Mouse (Mus musculus) adrenal gland, postnatal 4 days (tissue): ENCODE measurements around the gene Sycp3. TPM values are rescaled to one million over a fixed set of nuclear protein-coding genes. Genes with fewer than 3 reads are reported as not detected.
"Not testable (repeated sequence)": the region's sequence is repeated elsewhere in the genome, so short reads cannot be mapped to it uniquely, and the experiment has no call there.

ENCODE experiments used
- DNase-seq, 2 experiments: peaks; one replicate each; pipeline ENCODE4 v3.0.0; 2021 to 2022; ENCODE audit warnings: low spot score in 2 of 2, mixed read lengths in 2 of 2
- long read RNA-seq, 2 experiments: library from polyadenylated mRNA; stranded (forward); transcript quantifications; one replicate each; pipeline ENCODE4 v2.0.0; 2021
- total RNA-seq, 2 experiments: library from RNA; stranded (reverse); gene quantifications; 2 replicates each; pipeline ENCODE4 v1.2.3; 2021

Sycp3 gene
- under 1 TPM; 0.54 to 0.62 TPM for total RNA-seq
- long read RNA-seq, experiment 1: 0 reads
- long read RNA-seq, experiment 2: 0 reads

GRCm38 (mm10) chr10:88459502-88459992 is at the start of gene Sycp3:
Sycp3 (plus strand) TSS chr10:88459569.
- no peak for DNase-seq

GRCm38 (mm10) chr10:88409751-88410150 is 49.6 kb upstream of the Sycp3 start:
- DNase-seq: no peak

GRCm38 (mm10) chr10:88412290-88412995 is 46.9 kb upstream of the Sycp3 start:
- no peak for DNase-seq

GRCm38 (mm10) chr10:88417686-88418085 is 41.7 kb upstream of the Sycp3 start:
- DNase-seq: no peak

- no peak for DNase-seq
Observed at GRCm38 (mm10) chr10:88420141-88420541, 39.2 kb upstream of the Sycp3 start.

GRCm38 (mm10) chr10:88420655-88421435 is 38.5 kb upstream of the Sycp3 start:
- DNase-seq: no peak

- no peak for DNase-seq
Observed at GRCm38 (mm10) chr10:88426158-88426816, 33.1 kb upstream of the Sycp3 start.

GRCm38 (mm10) chr10:88426896-88427295 is 32.5 kb upstream of the Sycp3 start:
- no peak for DNase-seq

- DNase-seq: no peak
Observed at GRCm38 (mm10) chr10:88427998-88428397, 31.4 kb upstream of the Sycp3 start.

- DNase-seq: no peak
Observed at GRCm38 (mm10) chr10:88441224-88441623, 18.1 kb upstream of the Sycp3 start.

- no peak for DNase-seq
Observed at GRCm38 (mm10) chr10:88451221-88451620, 8.1 kb upstream of the Sycp3 start.

- no peak for DNase-seq
Observed at GRCm38 (mm10) chr10:88451990-88452389, 7.4 kb upstream of the Sycp3 start.

GRCm38 (mm10) chr10:88457816-88458215 is 1.6 kb upstream of the Sycp3 start:
- DNase-seq: no peak

GRCm38 (mm10) chr10:88460122-88460820 is 902 bp downstream of the Sycp3 start:
- no peak for DNase-seq

- not testable (repeated sequence) for DNase-seq
Observed at GRCm38 (mm10) chr10:88482866-88483265, 23.5 kb downstream of the Sycp3 start.

GRCm38 (mm10) chr10:88488629-88489028 is 29.3 kb downstream of the Sycp3 start:
- DNase-seq: no peak

- DNase-seq: no peak
Observed at GRCm38 (mm10) chr10:88491632-88492031, 32.3 kb downstream of the Sycp3 start.

GRCm38 (mm10) chr10:88492658-88493057 is 33.3 kb downstream of the Sycp3 start:
- DNase-seq: no peak

- no peak for DNase-seq
Observed at GRCm38 (mm10) chr10:88494959-88495587, 35.7 kb downstream of the Sycp3 start.

- DNase-seq: no peak
Observed at GRCm38 (mm10) chr10:88496864-88497564, 37.6 kb downstream of the Sycp3 start.
